Mouse (Mus musculus) inflammation-experienced regulatory T-cells, adult 6 months (primary cell): ENCODE measurements around the gene Slc12a4. TPM values are rescaled to one million over a fixed set of nuclear protein-coding genes. Genes with fewer than 3 reads are reported as not detected.
A peak's percentile ranks its signal among the peaks of the same experiment; 100 is the strongest.

ENCODE experiments used
- ATAC-seq: one replicate; pipeline ENCODE4 v1.8.0; 2017
- polyA plus RNA-seq, 3 experiments: library from polyadenylated mRNA; unstranded; fragments of 100-300 nt; shearing (Covaris generic); gene quantifications; one replicate each; pipeline ENCODE4 v1.2.1; 2017

The Slc12a4 gene
- polyA plus RNA-seq, 3 experiments from 2014 or later, result 5.4 to 8.8 (median 6.4) TPM

- no peak for ATAC-seq
Measured at GRCm38 (mm10) chr8:105966692-105967311, 905 bp upstream of the Slc12a4 start.

GRCm38 (mm10) chr8:105965266-105965904 is 512 bp downstream of the Slc12a4 start:
- peak; percentile 81 for ATAC-seq

DNA sequence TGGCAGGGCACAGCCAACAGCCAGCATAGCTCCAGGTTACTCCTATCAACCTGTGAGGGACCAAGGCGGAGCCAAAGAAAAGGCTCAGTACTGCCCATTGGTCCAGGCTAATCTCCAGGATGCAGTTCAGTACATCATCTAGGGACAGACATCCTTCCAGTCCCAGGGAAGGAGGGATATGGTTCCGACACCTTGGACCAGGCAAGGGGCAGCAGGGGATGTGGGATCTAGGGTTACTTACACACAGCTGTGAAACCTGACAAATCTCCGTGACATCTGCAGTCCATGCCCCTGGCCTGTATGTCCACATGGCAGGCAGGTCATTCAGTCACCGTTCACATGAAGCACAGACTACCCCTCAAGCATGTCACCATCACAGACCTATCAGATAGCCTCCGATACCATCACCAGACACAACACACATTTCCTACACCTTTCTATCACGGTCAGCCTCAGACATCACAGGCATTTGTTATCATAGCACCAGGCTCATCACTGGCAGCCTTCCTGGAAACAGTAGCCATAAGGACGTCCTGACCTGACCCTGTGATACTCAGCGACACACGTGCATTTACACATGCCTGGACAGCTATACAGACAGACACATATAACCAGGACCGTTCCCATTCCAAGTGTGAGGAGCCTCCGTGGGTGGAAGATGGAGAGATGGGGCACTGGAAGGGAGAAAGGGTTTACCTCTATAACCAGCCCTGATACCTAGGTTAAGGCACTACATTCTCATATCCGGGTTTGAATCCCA is 1.2 kb downstream of the Slc12a4 start:
- no peak for ATAC-seq

DNA sequence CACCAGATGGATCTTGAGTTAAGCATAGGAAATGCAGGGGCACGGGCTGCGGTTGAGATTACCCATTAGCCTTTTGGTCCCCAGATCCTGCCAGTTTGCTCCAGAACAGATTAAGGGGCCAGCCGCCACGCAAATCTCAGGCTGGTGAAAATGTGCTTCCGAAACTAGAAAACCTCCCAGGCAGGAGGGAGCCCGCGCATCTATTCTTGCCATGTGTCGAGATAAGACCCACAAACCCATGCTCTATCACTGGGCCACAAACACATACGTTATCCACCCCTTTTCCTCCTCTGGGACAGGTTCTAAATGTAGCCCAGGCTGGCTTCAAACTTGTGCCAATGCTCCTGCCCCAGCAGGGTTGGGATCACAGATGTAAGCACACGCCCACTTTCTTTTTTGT is 4.4 kb downstream of the Slc12a4 start:
- no peak for ATAC-seq

- ATAC-seq, result no peak
Measured at GRCm38 (mm10) chr8:105961101-105961500, 4.8 kb downstream of the Slc12a4 start.

DNA sequence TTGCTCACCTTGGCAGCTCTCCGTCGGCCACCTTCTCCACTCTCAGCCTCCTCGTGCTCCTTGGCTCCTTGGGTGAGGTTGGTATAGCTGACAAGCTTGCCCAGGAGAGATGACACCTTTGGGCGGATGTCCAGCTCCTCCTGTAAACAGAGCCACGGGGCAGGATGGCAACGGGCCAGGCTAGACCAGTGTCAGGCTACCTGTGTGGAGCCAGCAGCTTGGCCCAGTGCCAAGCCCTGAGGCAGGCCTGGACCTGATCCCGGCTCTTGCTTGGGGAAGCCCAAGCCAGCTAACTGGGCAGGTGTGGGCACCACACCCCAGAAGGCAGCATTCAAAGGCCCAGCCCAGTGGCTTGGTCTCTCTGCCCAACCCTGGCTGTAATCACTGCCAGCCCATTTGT is 6.5 kb downstream of the Slc12a4 start:
- ATAC-seq, result no peak

DNA sequence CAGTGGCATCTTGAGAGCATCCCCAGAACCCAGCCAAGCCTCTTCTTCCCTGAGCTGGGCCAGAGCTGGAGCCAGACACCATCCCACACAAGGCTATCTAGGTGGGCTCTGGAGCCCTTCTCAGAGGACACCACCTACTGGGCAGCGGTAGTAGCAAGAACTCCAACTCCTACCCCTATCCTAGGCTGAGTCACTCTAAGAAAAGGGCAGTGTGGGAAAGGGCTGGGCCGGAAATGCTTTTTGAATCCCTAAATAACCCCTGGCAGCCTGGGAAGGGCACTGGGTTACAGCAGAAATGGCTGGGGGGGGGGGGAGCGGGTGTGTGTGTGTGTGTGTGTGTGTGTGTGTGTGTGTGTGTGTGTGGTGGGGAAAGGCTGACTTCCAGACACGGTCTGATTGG is 8.1 kb downstream of the Slc12a4 start:
- ATAC-seq, result no peak

DNA sequence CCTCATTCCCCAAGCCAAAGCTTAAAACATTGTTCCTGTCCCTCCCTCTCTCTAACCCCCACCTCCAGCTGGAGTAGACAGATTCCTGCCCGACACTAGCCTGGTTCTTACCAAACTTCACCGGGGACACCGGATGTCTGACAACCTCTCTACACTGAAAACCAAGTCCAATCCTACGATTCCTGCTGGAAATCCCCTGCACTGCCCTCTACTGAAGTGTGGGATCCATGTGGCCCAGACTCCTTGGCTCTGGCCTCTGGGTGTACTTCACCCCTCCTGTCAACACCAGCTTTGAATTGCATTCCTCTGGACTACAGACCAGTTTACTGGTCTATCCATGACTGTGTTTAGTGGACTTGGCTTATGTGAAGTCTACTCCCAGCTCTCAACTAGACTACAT is 9.3 kb downstream of the Slc12a4 start:
- no peak for ATAC-seq

DNA sequence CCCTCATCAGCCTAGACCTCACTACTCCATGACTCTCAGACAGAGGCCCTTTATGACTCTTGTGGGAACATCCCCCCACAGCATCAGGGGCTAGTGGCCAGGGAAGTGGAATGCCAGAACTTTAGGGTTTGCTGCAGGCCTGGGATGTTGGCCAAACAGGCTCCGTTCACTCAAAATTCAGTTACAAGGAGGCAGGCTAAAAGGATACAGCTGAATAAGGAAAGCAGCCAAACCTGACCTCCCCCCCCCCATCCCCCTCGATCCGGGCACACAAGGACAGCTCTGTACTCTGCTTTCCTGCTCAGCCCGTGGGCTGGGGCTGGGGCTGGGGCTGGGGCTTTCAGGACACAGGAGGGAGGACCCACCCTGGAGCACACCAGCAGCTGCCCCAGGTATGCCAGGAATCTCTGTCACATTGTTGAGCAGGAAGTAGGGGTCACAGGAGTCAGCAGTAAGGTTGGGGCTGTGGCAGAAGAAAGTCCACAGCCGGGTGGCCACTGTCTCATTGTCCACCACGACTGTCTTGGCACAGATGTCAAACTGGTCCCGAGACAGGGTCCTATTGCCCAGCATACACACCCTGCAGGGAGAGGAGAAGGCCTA is 14.7 kb downstream of the Slc12a4 start:
- no peak for ATAC-seq

- no peak for ATAC-seq
Measured at GRCm38 (mm10) chr8:105949350-105949749, 16.5 kb downstream of the Slc12a4 start.

DNA sequence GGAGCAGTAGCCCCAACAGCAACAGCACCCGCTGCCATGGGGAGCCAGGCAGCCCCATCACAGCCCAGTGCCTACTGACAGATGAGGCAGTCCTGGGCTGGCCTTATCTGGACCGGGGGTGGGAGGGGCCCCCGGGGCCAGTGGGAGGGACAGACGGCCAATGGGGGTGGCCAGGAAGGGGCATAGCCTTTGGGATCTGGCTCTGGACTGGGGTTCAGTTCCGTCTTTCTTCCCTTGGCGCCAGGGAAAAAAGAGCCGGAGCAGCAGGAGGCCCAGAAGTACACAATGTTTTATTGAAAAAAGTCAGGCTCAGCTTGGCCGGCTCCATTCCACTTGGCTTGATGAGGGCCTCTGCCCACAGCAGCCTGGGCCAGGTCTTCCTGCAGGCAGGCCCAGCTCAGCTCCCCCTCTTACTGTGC is 22.6 kb downstream of the Slc12a4 start, which contains the start of gene Lcat:
Lcat (minus strand) TSS at position 62 of the 419 bp plus-strand sequence.
- no peak for ATAC-seq

DNA sequence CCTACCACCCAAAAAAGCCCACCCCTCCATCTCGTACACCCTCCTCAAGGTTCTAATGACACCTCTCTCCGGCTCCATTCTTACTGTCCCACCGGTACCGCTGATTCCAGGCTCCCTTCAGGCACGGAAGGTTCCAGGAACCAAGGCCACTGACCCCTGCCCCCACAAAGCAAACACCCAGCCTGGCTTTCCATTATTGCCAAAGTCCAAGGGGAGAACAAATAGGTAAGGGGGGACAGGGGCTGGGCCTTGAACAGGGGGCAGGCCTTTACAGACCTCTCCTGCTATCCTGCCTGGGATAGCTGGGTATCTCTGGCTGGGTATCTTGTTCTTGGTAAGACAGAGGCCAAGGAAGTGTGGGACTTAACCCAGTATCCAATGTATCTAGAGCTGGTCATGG is 23.4 kb downstream of the Slc12a4 start:
- no peak for ATAC-seq

DNA sequence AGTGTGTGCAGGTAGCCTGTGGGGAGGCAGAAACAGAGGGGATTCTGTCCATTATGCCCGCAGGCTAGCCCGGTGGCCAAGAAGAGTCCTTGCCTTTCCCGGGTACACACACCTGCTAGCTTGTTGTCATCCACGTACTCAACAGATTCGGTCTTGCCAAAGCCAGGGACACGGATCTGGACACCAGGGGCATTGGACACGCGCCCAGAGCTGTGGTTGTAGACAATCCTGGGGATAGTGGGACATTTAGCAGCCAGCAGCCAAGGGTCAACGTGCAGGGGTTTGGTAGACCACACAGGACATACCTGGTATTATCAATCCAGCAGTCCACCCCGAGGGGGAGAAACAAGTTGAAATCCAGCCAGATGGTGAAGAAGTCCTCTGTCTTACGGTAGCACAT is 23.9 kb downstream of the Slc12a4 start:
- ATAC-seq, result no peak

GRCm38 (mm10) chr8:105938306-105938669 is 27.6 kb downstream of the Slc12a4 start, which contains the start of gene Psmb10:
Gene Psmb10, minus strand, starts transcription at chr8:105938444.
- peak; percentile 23 for ATAC-seq

DNA sequence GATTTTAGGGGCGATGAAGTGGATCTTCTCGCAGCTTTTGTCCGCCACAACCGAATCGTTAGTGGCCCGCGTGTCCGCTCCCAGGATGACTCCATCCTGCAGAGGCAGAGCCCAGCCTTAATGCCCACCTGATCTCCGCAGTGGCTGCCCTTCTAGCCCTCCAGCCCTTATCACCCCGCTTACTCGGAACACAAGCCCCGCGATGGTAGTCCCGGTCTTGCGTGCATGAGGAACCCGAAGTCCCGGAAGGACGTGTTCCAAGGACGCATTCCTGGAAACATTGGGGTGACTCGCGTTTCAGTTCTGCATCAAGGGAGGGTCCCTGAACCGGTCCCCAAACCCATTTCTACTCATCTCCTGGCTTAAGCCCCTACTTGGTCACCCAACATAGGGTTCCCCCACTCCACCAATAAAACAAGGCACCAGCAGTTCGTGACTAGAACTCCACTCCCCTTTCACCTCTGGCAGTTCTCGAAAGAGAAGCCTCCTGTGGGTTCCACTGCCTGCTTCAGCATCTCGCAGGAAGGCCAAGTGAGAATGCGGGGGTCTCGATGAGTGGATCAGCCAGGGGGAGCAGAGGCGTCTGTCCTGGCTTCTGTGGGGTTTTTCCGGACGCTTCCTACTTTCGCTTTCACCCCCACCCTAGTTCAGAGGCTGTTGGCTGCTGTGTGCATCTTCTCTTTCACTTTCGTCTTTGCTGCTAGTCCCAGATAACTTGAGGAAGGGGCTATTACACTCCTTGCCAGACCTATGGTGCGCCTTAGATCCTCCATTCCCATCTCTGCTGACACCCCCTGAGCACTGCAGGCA is 28.2 kb downstream of the Slc12a4 start:
- peak; percentile 91 for ATAC-seq

DNA sequence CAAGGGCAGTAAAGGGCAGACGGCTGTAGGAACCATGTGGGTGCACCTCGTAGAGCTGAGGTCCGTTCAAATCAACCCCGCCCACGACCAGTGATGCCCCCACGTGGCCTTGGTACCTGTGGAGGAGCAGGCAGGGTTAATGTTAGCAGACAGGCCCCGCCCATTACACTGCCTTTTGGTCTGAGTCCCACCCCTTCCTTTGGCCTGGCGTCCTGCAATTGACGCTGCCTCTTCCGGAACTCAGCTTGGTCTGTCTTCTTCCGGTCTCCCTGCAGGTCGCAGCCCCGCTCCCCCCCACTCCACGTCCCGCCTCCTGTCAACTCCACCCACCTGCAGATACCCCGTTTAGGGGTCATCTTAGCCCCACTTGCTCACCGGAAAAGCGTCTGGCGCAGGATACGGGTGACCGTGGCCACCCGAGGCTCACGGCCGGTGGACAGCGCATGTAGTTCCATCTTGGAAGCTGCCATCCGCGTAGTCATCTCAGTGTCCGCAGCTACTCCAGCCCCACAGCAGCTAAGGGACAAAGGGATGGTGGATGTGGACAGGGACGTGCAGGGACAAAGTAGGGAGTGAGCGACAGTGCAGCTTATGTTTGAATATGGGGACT is 28.9 kb downstream of the Slc12a4 start:
- ATAC-seq, result peak; percentile 46

- ATAC-seq, result no peak
Measured at GRCm38 (mm10) chr8:105935863-105936603, 29.9 kb downstream of the Slc12a4 start.

DNA sequence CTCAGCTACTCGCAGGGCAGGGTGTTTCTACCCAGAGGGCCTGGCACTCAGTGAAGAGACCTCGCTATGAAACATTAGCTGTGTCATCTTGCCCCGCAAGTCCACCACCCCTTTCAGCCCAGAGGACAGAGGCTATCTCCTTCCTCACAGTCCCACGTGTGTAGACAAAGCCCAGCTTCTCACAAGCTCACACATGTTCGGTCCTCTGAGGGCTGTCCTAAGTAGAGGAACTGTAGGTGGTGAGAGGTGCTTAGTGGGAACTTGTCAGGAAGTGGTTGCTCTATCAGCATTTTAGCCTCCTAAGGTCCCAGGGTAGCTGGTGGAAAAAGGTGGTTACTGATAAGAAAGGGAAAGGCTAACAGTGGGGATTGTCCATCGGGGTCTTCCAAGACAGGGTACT is 30.8 kb downstream of the Slc12a4 start:
- no peak for ATAC-seq

DNA sequence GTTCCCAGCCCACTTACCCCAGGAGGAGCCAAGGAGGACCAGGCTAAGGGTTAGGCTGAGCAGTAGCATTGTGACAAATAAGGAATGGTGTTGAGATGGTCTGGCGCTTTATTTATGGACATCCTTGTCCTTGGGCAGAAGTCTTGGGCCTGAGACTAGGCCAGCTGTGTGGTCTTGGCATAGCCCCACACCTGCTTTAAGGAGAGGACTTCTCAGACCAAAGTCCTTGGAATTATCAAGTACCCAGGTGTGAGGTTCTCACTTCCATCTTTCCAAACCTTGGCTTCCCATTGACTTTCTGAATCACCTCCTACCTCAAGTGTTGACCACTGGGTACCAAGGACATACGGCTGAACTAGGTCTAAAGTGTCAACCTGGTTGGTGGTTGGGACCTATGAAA is 32.1 kb downstream of the Slc12a4 start, which contains the start of gene Ctrl:
Ctrl (minus strand) TSS at position 101 of the 400 bp plus-strand sequence.
- no peak for ATAC-seq

DNA sequence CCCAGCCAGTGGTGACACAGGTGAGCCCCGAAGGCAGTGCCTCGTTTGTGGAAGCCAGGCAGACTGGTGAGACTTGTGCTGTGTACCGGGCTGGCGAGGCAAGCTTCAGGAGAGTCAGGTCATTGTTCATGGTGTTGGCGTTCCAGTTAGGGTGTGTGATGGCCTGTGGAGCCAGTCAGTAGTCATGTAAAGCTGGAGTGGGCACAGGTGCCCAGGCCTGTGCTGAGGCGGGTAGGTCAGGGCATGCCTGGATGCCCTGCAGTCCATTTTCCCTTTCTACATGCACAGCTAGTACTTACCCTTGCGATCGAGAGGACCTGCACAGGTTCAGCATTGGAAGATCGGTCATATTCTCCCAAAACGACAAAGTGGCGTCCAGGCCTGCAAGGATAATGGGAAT is 33.4 kb downstream of the Slc12a4 start:
- no peak for ATAC-seq

DNA sequence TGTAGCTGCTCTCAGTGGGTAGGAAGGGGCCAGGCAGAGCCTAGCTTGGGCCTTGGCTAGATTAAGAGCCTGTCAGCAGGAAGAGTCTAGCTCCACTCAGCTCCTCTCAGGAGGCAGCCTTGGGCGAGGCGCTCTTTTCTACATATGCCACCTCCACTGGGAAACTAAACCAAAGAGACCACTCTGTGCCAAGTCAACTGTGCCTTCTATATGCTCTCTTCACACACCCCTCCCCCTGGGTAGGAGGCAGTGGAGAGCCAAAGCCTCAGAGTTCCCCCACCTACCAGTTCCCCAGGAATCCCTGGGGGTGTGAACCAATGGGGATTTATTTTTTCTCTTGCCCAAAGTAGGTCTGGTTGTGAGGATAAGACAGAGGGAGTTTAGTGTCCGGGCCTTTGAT is 34.6 kb downstream of the Slc12a4 start:
- ATAC-seq, result no peak
